Mouse (Mus musculus): ENCODE measurements around the gene Pdlim7.

Gene Pdlim7

GRCm38 (mm10) chr13:55513111-55513748 is at the start of gene Pdlim7:
Gene Pdlim7 (minus strand): TSS chr13:55513676.
- DNase-seq (ENCODE audit: low spot score in 2 of 2), result peak; percentile 83 to 84

DNA sequence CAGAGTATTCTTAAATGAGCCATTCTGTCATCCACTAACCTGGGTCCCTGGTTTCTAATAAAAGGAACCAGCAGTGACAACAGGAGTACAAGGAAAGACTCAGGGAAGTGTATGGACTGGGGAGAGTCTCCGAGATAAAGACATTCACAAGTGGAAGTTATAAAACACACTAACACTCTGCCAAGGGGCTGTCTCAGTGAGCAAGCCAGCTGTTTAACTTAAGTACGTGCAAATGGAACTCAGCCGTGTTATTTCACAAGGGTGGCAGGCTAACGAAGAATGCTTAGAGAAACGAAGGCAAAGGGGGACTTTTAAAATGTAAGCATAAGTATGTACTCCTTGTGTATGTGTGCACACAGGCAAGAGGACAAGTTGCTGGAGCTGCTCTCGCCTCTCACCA is 44.0 kb upstream of the Pdlim7 start:
- DNase-seq (ENCODE audit: low spot score in 2 of 2), result no peak

- DNase-seq (ENCODE audit: low spot score in 2 of 2), result no peak
Measured at GRCm38 (mm10) chr13:55555921-55556320, 42.4 kb upstream of the Pdlim7 start.

DNA sequence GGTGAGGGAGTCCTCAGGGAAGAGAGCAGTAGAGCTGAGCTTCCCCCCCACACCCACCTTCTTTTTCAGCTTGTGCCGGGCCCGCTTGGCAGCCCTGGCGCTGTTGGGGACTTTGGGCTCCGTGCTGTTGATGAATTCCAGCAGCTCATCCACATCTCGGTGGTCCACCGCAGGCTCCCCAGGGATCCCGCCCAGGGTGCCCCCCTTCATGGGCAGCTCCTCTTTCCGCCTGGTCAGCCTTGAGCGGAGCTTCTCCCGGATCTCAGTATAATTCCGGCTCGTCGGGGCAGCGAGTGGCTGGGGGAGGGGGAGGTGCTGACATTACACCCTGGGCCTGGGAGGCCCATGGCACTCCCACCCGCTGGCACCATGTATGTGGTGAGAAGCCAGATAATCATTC is 35.6 kb upstream of the Pdlim7 start:
- no peak for DNase-seq (ENCODE audit: low spot score in 2 of 2)

DNA sequence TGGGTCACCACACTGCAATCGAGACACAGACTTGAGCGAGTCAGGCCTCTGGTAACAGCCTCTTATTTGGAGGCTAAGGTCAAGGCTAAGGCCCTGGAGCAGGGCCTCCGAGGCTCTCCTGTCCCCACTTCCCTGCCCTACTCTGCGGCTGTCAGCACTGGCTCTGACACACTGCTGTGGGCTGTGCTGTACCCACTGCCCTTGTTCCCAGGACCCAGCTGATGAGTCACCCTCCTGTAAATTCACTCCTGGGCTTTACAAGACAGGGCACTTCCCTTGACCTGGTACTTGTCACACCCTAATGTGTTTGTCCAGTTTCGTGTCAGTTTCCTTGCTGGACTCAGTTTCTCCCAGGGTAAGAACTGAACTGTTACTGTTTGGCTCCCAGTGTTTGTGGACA is 35.0 kb upstream of the Pdlim7 start:
- DNase-seq (ENCODE audit: low spot score in 2 of 2), result no peak

DNA sequence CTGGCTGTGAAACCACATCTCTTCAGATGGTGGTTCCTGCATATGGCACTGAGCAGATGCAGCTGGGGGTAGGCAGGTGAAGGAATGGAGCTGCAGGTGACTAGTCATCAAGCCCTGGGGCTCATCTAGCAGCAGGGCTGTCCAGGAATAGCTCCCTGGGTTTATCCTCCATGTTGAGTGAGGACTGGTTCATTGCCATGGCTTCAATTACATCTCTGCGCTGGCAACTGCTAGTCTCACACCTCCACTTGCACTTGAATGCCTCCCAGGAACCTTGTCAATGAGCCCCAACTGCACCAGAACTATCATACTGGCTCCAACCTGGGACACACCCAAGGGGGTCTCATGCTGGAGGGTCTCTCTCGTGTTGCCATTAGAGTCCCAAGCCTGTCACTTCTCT is 34.4 kb upstream of the Pdlim7 start:
- DNase-seq (ENCODE audit: low spot score in 2 of 2), result no peak

GRCm38 (mm10) chr13:55544792-55545191 is 31.3 kb upstream of the Pdlim7 start:
- DNase-seq (ENCODE audit: low spot score in 2 of 2), result no peak

- DNase-seq (ENCODE audit: low spot score in 2 of 2), result no peak
Measured at GRCm38 (mm10) chr13:55543447-55543846, 30.0 kb upstream of the Pdlim7 start.

- no peak for DNase-seq (ENCODE audit: low spot score in 2 of 2)
Measured at GRCm38 (mm10) chr13:55542891-55543290, 29.4 kb upstream of the Pdlim7 start.

- peak in 1 of 2 experiments; percentile 39 for DNase-seq (ENCODE audit: low spot score in 2 of 2)
Measured at GRCm38 (mm10) chr13:55540933-55541332, 27.5 kb upstream of the Pdlim7 start.

DNA sequence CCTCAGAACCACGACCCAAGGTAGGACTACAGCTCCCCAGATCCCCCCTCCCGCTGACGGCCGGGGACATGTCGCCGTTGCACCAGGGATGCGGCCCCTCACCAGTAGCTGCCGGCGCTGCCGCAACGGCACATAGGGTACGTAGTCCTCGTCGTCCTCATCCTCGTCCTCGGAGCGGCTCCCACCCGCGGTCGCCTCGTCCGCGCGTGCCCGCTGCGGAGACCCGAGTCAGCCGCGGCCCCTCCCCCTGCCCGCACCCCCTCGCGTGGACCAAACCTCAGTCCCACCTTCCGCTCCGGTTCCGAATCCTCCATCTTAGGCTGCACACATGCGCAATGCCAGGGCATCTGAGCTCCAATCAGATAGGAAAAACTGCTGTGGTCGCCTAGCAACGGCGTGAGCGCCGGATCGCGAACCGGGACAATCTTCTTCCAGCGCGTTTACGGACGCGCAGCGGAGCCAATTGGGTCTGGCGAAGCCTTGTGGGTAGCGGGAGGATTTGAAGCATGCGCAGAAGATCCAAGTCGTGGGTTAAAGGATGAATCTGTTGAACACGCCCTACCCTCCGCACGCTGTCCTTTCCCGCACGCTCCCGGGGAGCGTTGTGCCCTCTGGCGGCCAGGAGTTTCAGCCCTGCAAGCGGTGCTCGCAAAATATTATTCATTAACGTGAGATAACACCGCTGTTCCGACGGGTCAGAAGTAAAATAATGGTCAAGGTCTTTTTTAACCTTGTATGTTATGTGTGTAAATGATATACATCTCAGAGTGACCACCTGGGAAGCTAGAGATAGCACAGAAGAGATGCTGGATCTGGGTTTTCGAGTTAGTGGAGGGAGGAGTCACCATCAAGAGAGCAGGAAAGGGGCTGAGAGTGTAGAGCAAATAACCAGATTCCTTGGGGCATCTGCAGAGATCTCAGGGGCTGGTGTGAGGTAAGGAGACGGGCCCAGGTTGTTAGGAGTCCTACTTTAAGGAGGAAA is 23.0 kb upstream of the Pdlim7 start, which contains the start of gene Ddx41:
TSS of gene Ddx41 (minus strand) at position 465 of the 982 bp plus-strand sequence.
- peak; percentile 98 to 99 for DNase-seq (ENCODE audit: low spot score in 2 of 2)

DNA sequence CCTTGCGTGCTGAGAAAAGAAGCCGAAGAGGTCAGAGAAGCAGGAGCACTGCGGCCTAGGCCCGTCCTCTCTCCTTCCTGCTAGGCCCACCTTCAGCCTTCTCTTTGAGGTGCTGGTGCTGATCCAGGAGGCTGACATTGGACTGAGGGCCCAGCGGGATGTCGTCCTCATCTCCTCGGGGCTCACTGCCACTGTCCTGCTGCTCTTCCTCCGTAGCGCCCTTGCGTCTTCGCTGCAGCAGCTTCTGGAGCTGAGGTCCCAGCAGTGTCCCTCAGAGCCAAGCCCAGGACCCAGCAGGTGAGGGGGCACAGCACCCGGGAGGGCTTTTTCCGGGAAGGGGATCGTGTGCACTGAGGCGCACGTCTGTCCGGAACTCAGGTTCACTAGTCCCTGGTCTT is 22.3 kb upstream of the Pdlim7 start:
- DNase-seq (ENCODE audit: low spot score in 2 of 2), result no peak

GRCm38 (mm10) chr13:55535191-55535590 is 21.7 kb upstream of the Pdlim7 start:
- DNase-seq (ENCODE audit: low spot score in 2 of 2), result no peak

DNA sequence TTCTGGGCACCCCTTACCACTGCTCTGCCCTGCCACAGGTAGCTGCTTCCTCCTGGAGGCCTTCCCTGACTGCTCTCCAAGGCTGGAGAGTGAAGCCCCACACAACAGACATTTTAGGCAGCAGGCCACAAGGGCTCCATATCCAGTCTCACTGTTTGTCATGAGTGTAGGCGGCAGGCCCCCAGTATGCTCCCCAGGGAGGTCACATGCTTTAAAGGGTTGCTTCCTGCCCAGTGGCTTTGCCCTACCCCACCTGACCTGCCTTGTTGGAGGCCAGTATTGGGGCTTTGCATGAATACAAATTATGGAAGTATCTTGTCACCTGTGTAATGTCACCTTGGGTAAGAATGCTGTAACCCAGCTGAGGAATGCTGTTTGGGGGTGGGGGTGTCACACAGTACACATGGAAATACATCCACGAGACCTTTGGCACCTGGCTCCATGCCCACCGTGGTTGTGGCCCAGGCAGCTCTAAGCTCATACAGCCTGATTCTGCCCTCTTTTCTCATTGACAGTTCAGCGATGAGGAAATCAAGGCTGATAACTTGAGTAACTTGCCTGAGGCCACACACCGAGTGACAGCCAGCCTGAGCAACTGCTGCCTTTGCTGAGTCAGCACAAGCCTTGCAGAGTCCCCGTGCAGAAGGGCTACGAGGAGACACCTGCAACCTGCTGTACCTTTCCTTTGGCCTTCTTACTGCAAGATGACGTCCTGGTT is 15.9 kb upstream of the Pdlim7 start, which contains the start of gene Dok3:
TSS of gene Dok3 (minus strand) at position 99 of the 718 bp plus-strand sequence.
- peak in 1 of 2 experiments; percentile 85 for DNase-seq (ENCODE audit: low spot score in 2 of 2)

DNA sequence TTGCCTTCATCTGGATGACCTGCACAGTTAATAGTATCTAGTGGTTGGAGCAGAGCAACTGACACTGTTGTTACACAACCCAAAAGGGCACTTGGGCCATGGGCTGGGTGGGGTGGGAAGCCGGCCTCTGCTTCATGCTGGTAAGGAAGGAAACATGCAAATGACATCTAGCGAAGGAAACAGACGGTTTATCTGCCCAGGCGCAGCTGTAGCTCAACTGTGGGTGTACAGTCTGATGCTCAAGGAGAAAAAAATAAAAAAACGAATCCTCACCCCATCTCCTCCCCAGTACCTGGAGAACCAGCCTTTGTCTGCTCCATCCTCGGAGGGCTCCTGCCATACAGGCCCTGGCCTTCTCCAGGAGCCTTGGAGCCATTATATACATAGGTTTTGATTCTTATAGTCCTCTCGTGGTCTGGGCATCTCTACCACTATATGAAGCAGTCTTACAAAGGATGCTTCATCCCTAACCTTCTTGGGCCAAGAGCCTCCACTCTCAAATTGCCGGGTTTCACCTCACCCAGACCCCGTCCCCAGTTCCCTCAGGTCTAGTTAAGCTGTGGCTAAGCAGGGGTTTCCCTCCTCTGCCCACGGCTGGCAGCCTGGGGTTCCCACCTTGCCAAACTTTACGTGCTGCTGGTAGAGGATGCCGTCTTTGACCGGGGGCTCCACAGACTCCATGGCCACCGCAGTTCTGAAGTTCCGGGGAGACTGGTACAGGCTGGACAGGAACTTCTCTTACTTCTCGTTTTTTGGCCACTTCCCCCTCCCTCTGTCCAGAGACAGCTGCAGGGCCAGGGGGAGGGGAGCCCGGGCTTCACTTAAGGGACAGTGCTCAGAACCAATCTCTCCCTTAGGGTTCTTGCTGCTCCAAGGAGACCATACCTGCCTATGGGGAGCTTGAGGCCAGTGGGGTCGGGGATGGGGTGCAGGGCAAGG is 14.6 kb upstream of the Pdlim7 start:
- DNase-seq (ENCODE audit: low spot score in 2 of 2), result peak in 1 of 2 experiments; percentile 42

DNA sequence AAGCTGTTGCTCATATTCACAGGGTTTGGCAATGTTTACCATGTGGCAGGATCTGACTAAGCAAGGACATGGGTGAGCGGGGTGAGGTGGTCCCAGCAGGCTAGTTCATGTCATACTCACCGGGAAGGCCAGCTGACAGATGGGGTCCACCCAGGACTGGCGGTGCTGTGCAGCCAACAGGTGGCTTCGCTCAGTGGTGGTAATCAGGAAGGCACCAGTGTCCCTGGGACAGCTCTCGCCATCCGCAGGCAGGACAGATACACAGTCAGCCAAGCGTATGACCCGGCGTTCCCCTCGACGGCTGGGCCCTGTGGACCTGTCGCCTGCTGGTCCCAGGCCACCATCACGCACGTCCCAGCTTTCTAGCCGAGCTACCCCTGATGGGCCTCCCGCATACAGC is 13.7 kb upstream of the Pdlim7 start:
- DNase-seq (ENCODE audit: low spot score in 2 of 2), result peak in 1 of 2 experiments; percentile 19

GRCm38 (mm10) chr13:55525733-55526553 is 12.5 kb upstream of the Pdlim7 start:
- peak in 1 of 2 experiments; percentile 16 for DNase-seq (ENCODE audit: low spot score in 2 of 2)

- DNase-seq (ENCODE audit: low spot score in 2 of 2), result no peak
Measured at GRCm38 (mm10) chr13:55523951-55524600, 10.6 kb upstream of the Pdlim7 start.

GRCm38 (mm10) chr13:55523278-55523677 is 9.8 kb upstream of the Pdlim7 start:
- no peak for DNase-seq (ENCODE audit: low spot score in 2 of 2)

Measured in natural killer cell, adult 2 months (primary cell).